Mouse (Mus musculus): Measurements from ENCODE around the gene Camk1d. TPM values are rescaled to one million over a fixed set of nuclear protein-coding genes. Genes with fewer than 3 reads are reported as not detected.

Gene Camk1d
- polyA plus RNA-seq, 1 experiment from 2014 or later, result 5.2 TPM

- no peak for ATAC-seq (ENCODE audit: insufficient number of reproducible peaks, insufficient read depth, low FRiP score, low TSS enrichment, low read depth)
- no peaks in the 10 kb centered on the region for H3K9me3 ChIP-seq
- 83% methylated on average over 3 of the region's 3 CpGs for whole genome bisulfite sequencing
Measured at GRCm38 (mm10) chr2:5487344-5487743, 227.0 kb downstream of the Camk1d start.

DNA sequence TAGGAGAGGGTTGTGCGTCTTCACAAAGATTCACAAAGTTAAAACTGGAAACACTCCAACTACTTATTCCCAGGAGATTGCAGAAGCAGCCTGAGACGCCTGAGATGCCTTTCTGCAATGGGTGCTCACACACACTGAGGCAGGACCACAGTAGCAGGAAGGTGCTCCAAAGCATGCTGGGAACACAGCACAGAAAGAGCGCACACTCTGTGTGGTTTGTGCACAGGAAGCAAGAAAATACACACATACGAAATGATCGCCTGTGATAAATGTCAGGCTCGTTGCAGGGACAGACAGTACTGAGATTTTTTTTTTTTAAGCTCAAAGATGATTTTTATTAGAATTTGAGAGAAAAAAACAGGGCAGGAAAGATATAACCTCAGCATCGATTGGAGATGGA, 227.7 kb downstream of the Camk1d start:
- WGBS, result 89% methylated on average over 7 of the region's 7 CpGs
- Histone ChIP-seq H3K27me3 (no peaks in the 10 kb centered on the region), H3K36me3 (no peaks in the 10 kb centered on the region), H3K4me2 (no peak overlapping the region), H3K27ac (no peak overlapping the region), H3K4me3 (no peak overlapping the region), H3K9me3 (no peaks in the 10 kb centered on the region), H3K9ac (no peak overlapping the region), H3K4me1 (no peaks in the 10 kb centered on the region)
- no peak for ATAC-seq (ENCODE audit: insufficient number of reproducible peaks, insufficient read depth, low FRiP score, low TSS enrichment, low read depth)

More at GRCm38 (mm10) chr2:5487344-5487743, 227.0 kb downstream of the Camk1d start:
- Histone ChIP-seq H3K4me3 (no peak overlapping the region), H3K27me3 (no peaks in the 10 kb centered on the region), H3K4me1 (no peaks in the 10 kb centered on the region), H3K27ac (no peak overlapping the region), H3K9ac (no peak overlapping the region), H3K36me3 (no peaks in the 10 kb centered on the region), H3K4me2 (no peak overlapping the region)

DNA sequence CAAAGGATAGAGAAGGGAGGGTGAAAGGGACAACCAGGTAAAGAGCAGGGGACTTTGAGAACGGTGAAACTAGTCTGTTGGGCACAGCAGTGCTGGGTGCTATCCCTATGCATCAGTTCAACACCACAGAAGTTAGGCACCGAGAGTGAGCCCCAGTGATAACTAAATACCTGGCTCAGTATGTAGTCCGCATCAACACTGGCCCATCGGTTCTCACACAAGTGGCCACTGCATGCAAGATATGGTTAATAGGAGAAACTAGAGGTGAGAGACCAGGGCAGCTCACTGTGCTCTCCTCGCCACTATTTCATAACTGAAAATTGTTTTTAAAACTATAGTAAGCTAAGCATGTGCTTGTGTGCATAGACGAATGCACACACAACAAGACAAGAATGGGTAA, 228.5 kb downstream of the Camk1d start:
- H3K4me2 ChIP-seq, result no peak overlapping the region
- H3K27ac ChIP-seq, result no peak overlapping the region
- H3K36me3 ChIP-seq, result no peaks in the 10 kb centered on the region
- ATAC-seq (ENCODE audit: insufficient number of reproducible peaks, insufficient read depth, low FRiP score, low TSS enrichment, low read depth), result no peak
- no peak overlapping the region for H3K9ac ChIP-seq
- H3K9me3 ChIP-seq, result no peaks in the 10 kb centered on the region
- H3K4me1 ChIP-seq, result no peaks in the 10 kb centered on the region
- H3K4me3 ChIP-seq, result no peak overlapping the region
- WGBS, result 90% methylated on average over 6 of the region's 6 CpGs
- no peaks in the 10 kb centered on the region for H3K27me3 ChIP-seq

DNA sequence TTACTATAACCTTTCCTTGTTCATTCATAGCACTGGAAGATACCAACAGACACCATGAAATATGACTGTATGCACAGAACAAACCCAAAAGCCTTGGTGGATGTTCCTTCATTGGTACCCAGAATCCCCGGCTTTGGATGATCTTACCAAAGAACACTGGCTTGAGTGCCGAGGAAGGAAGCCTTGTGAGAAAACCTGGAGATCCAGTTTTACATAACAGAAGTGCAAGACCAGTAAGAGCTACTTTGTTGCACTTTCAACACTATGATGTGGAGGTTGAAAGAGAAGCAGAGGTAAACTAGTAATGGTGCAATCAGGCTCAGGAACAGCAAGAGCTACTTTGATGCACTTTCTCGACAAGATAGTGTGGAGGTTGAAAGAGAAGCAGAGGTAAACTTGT, 234.4 kb downstream of the Camk1d start:
- H3K9ac ChIP-seq, result no peak overlapping the region
- H3K9me3 ChIP-seq, result no peaks in the 10 kb centered on the region
- H3K27me3 ChIP-seq, result no peaks in the 10 kb centered on the region
- no peak overlapping the region for H3K4me3 ChIP-seq
- no peak overlapping the region for H3K4me2 ChIP-seq
- 89% methylated on average over 3 of the region's 3 CpGs for WGBS
- H3K36me3 ChIP-seq, result no peaks in the 10 kb centered on the region
- ATAC-seq (ENCODE audit: insufficient number of reproducible peaks, insufficient read depth, low FRiP score, low TSS enrichment, low read depth), result no peak
- no peak overlapping the region for H3K27ac ChIP-seq
- H3K4me1 ChIP-seq, result no peaks in the 10 kb centered on the region; the same call in 1 of the 2 replicates

DNA sequence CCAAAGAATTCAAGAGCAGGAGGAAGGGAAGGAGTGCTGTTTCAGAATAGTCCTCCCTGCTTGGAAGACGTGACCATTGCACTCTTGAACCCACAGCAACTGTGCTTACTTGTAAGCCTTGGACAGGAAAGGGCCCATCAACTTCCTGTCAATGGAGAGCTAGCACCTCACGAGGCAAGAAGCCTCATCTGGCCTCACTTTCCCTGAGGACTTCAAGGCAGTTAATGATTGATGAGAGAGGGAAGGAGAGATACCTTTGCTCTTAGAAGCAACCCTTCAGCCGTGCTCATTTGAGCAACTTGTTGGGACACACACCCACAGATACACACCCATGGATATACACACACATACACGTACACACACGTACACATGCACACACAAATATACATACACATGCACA, 235.6 kb downstream of the Camk1d start:
- Histone ChIP-seq H3K4me2 (no peak overlapping the region), H3K27ac (no peak overlapping the region), H3K9ac (no peak overlapping the region), H3K36me3 (no peaks in the 10 kb centered on the region), H3K9me3 (no peaks in the 10 kb centered on the region), H3K4me3 (no peak overlapping the region), H3K4me1 (no peaks in the 10 kb centered on the region; the same call in 1 of the 2 replicates), H3K27me3 (no peaks in the 10 kb centered on the region)
- 84% methylated on average over 5 of the region's 5 CpGs for WGBS
- ATAC-seq (ENCODE audit: insufficient number of reproducible peaks, insufficient read depth, low FRiP score, low TSS enrichment, low read depth), result no peak

GRCm38 (mm10) chr2:5478256-5478655, 236.1 kb downstream of the Camk1d start:
- H3K9me3 ChIP-seq, result no peaks in the 10 kb centered on the region
- H3K27ac ChIP-seq, result 0 out of 2 replicates have a peak overlapping the region, but pooled peaks have one; percentile 14
- no peak overlapping the region for H3K4me2 ChIP-seq
- no peak overlapping the region for H3K9ac ChIP-seq
- no peaks in the 10 kb centered on the region for H3K27me3 ChIP-seq
- H3K4me1 ChIP-seq, result no peaks in the 10 kb centered on the region; the same call in 1 of the 2 replicates
- ATAC-seq (ENCODE audit: insufficient number of reproducible peaks, insufficient read depth, low FRiP score, low TSS enrichment, low read depth), result no peak
- no peaks in the 10 kb centered on the region for H3K36me3 ChIP-seq
- WGBS, result 97% methylated on average over 4 of the region's 4 CpGs
- H3K4me3 ChIP-seq, result no peak overlapping the region

DNA sequence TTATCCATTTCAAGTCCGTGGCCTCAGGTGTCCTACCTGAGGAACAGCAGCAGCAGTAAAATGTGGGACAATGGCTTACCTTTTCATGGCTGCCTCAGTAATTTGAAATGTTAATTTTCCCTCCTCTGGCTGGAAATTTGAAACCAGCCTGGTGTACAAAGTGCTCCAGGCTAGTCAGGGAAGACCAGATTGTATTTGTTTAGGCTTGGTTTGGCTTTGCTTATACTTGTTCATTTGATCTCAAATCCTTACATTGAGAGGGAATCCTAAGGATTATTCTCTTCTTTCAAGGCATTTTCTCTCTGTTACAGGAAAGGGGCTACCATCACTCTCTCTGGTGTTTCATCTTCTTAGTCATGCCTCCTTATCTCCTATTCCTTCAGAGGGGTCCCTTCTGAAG, 236.8 kb downstream of the Camk1d start:
- H3K4me1 ChIP-seq, result no peaks in the 10 kb centered on the region; the same call in 1 of the 2 replicates
- WGBS, result 50% methylated on average over 1 of the region's 1 CpGs
- no peaks in the 10 kb centered on the region for H3K27me3 ChIP-seq
- H3K9me3 ChIP-seq, result no peaks in the 10 kb centered on the region
- H3K27ac ChIP-seq, result peak overlapping the region; percentile 14; the same call in 1 of the 2 replicates
- no peaks in the 10 kb centered on the region for H3K36me3 ChIP-seq
- no peak overlapping the region for H3K9ac ChIP-seq
- H3K4me2 ChIP-seq, result no peak overlapping the region
- no peak overlapping the region for H3K4me3 ChIP-seq
- 0 out of 2 replicates have a peak, but pooled peaks have one; percentile 26 for ATAC-seq (ENCODE audit: insufficient number of reproducible peaks, insufficient read depth, low FRiP score, low TSS enrichment, low read depth)

DNA sequence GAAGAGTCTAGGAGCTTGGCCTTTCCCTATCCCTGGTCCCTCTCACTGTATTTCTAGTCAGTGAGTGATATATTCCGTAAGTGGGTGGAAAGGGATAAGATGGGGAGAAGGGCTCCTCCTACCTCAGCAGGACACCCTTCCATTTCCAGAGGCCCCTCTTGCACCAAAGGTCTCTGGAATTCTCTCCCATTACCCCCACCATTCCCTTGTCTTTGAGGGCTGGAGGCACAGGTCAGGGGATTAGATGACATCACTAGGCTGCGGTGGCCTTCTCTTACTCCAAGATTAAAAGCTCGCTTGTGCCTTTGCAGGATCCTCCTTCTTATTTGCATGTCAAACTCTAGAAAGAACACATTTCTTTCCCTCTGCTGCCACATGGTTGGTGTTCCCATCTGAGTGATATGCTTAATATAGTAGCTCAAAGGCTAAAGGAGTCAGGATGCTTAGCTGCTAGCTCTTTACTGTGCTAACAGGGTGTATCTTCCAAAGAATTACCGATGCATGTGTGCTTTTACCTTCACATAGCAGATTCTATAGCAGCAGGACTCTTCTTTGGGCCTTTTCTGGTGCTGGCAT, 244.9 kb downstream of the Camk1d start:
- Histone ChIP-seq H3K27me3 (no peaks in the 10 kb centered on the region), H3K4me2 (no peak overlapping the region), H3K27ac (no peak overlapping the region), H3K4me1 (peaks cover 6% of the 10 kb centered on the region), H3K9me3 (no peaks in the 10 kb centered on the region), H3K36me3 (no peaks in the 10 kb centered on the region), H3K9ac (no peak overlapping the region), H3K4me3 (no peak overlapping the region)
- ATAC-seq (ENCODE audit: insufficient number of reproducible peaks, insufficient read depth, low FRiP score, low TSS enrichment, low read depth), result no peak
- WGBS, result 71% methylated on average over 4 of the region's 4 CpGs

DNA sequence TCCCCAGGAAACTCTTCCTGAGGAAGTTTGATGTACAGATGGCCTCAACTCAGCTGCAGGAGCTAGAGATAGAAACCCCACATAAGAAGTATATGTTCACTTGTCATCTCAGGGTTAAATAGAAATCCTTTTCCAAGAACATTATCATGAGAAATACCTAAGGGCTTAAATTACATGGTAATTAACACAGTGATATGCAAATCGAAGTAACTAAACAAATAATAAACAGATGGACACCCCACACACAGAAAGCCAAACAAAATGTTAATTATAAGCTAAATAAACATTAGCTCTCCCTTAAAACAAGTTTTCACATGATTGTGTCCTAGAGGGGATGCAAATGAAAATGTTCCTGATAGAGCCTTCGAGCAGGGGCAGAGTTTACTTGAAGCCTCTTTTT, 246.8 kb downstream of the Camk1d start:
- Histone ChIP-seq H3K4me1 (peaks cover 6% of the 10 kb centered on the region), H3K9me3 (no peaks in the 10 kb centered on the region), H3K9ac (no peak overlapping the region), H3K4me3 (no peak overlapping the region), H3K4me2 (no peak overlapping the region), H3K27me3 (no peaks in the 10 kb centered on the region), H3K27ac (no peak overlapping the region), H3K36me3 (no peaks in the 10 kb centered on the region)
- WGBS, result 51% methylated on average over 2 of the region's 2 CpGs
- no peak for ATAC-seq (ENCODE audit: insufficient number of reproducible peaks, insufficient read depth, low FRiP score, low TSS enrichment, low read depth)

- peaks cover 4% of the 10 kb centered on the region for H3K4me1 ChIP-seq
- no peak overlapping the region for H3K9ac ChIP-seq
- no peak overlapping the region for H3K4me3 ChIP-seq
- H3K4me2 ChIP-seq, result no peak overlapping the region
- ATAC-seq (ENCODE audit: insufficient number of reproducible peaks, insufficient read depth, low FRiP score, low TSS enrichment, low read depth), result no peak
- H3K27ac ChIP-seq, result no peak overlapping the region
- no peaks in the 10 kb centered on the region for H3K36me3 ChIP-seq
- no peaks in the 10 kb centered on the region for H3K27me3 ChIP-seq
- WGBS, result 85% methylated on average over 16 of the region's 16 CpGs
- no peaks in the 10 kb centered on the region for H3K9me3 ChIP-seq
Measured at GRCm38 (mm10) chr2:5458671-5459235, 255.6 kb downstream of the Camk1d start.

- WGBS, result 85% methylated on average over 5 of the region's 5 CpGs
- no peak for ATAC-seq (ENCODE audit: insufficient number of reproducible peaks, insufficient read depth, low FRiP score, low TSS enrichment, low read depth)
- H3K4me1 ChIP-seq, result peaks cover 4% of the 10 kb centered on the region
Measured at GRCm38 (mm10) chr2:5458075-5458494, 256.2 kb downstream of the Camk1d start.

GRCm38 (mm10) chr2:5456108-5456507, 258.2 kb downstream of the Camk1d start:
- H3K9me3 ChIP-seq, result no peaks in the 10 kb centered on the region
- H3K4me2 ChIP-seq, result no peak overlapping the region
- H3K27me3 ChIP-seq, result no peaks in the 10 kb centered on the region
- H3K4me3 ChIP-seq, result no peak overlapping the region
- no peak overlapping the region for H3K27ac ChIP-seq
- H3K4me1 ChIP-seq, result peaks cover 4% of the 10 kb centered on the region
- no peak for ATAC-seq (ENCODE audit: insufficient number of reproducible peaks, insufficient read depth, low FRiP score, low TSS enrichment, low read depth)
- 57% methylated on average over 2 of the region's 2 CpGs for WGBS
- no peak overlapping the region for H3K9ac ChIP-seq
- H3K36me3 ChIP-seq, result no peaks in the 10 kb centered on the region

More at GRCm38 (mm10) chr2:5458075-5458494, 256.2 kb downstream of the Camk1d start:
- Histone ChIP-seq H3K27me3 (no peaks in the 10 kb centered on the region), H3K9ac (no peak overlapping the region), H3K36me3 (no peaks in the 10 kb centered on the region), H3K27ac (no peak overlapping the region), H3K9me3 (no peaks in the 10 kb centered on the region), H3K4me2 (no peak overlapping the region), H3K4me3 (no peak overlapping the region)
